Mouse (Mus musculus) spleen, adult 2 months (tissue): ENCODE results near the gene Arel1. TPM values are rescaled to one million over a fixed set of nuclear protein-coding genes. Genes with fewer than 3 reads are reported as not detected.

Experiments used
- DNase-seq, 2 experiments: peaks; one replicate each; pipeline versions ENCODE4 v3.0.0 to v3.0.0-alpha.2; 2012 to 2021; ENCODE audit warnings: low spot score in 2 of 2, low read depth in 1 of 2
- H3K27ac ChIP-seq: fragments of 200-500 bp; 2 replicates; pipeline ENCODE4 v1.5.1; 2012; ENCODE audit warnings: low read length, inconsistent platforms; ENCODE audit not compliant: insufficient read depth
- H3K27me3 ChIP-seq: fragments of 200-500 bp; 2 replicates; pipeline ENCODE4 v1.6.1; 2012; ENCODE audit warnings: mild to moderate bottlenecking, moderate library complexity, low read length, inconsistent platforms; ENCODE audit not compliant: control insufficient read depth, insufficient read depth
- H3K36me3 ChIP-seq: fragments of 200-500 bp; 2 replicates; pipeline ENCODE4 v1.6.1; 2012; ENCODE audit warnings: mild to moderate bottlenecking, low read length, inconsistent platforms; ENCODE audit not compliant: control insufficient read depth, insufficient read depth
- H3K4me1 ChIP-seq: fragments of 200-500 bp; 2 replicates; pipeline ENCODE4 v1.6.1; 2011; ENCODE audit warnings: inconsistent platforms; ENCODE audit not compliant: control insufficient read depth, insufficient read depth, insufficient read length
- H3K4me3 ChIP-seq: fragments of 200-500 bp; 2 replicates; pipeline ENCODE4 v1.5.1; 2011; ENCODE audit warnings: mild to moderate bottlenecking, inconsistent platforms; ENCODE audit not compliant: insufficient read depth, insufficient read length; ENCODE audit errors: extremely low read depth
- CTCF ChIP-seq: fragments of 200-500 bp; IDR thresholded peaks from 2 replicates; pipeline ENCODE4 v1.5.1; 2011; ENCODE audit warnings: mild to moderate bottlenecking, inconsistent platforms; ENCODE audit not compliant: insufficient read depth, insufficient read length, insufficient replicate concordance; ENCODE audit errors: extremely low read depth
- POLR2A ChIP-seq: fragments of 200-500 bp; IDR thresholded peaks from 2 replicates; pipeline ENCODE4 v1.6.1; 2011; ENCODE audit warnings: low read depth, low read length, inconsistent platforms
- WGBS: fragments of 180-500 bp; shearing (Covaris S2); methylation state at CpG from one replicate; pipeline ENCODE4 v1.1.7; 2018; 5-methylcytosine and 5-hydroxymethylcytosine counted together
- polyA plus RNA-seq: library from polyadenylated mRNA; depleted of rRNA; stranded (reverse); fragments of >200 nt; gene quantifications from 2 replicates; pipeline ENCODE4 v1.2.3, GENCODE M21; 2012

The Arel1 gene
- polyA plus RNA-seq, 1 experiment, result 24.6 TPM

DNA sequence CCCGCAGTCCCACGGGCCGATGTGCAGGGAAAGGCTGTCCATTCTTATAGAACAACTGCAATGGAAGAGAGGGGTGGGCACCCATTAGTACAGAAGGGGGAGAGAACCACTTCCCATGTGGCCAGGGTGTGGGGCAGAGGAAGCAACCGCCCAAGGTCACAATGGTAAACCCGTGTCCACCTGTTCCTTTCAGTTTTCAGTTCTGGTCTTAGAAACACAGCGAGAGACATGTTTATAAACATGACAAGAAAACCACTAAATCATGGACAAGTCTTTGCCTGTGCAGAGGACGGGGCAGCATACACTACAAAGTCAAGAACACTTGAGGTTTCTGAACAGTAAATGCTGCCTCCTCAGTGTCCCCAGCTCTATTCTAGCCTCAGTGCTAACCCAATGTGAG lies 30.4 kb downstream of the Arel1 start:
- Histone ChIP-seq H3K4me1 (no peaks in the 10 kb centered on the region), H3K36me3 (peaks cover 27% of the 10 kb centered on the region), H3K4me3 (no peak overlapping the region), H3K27me3 (no peaks in the 10 kb centered on the region), H3K27ac (no peak overlapping the region)
- no peak for TF ChIP-seq POLR2A
- no peak for TF ChIP-seq CTCF
- 88% methylated on average over 7 of the region's 7 CpGs for WGBS
- no peak for DNase-seq

DNA sequence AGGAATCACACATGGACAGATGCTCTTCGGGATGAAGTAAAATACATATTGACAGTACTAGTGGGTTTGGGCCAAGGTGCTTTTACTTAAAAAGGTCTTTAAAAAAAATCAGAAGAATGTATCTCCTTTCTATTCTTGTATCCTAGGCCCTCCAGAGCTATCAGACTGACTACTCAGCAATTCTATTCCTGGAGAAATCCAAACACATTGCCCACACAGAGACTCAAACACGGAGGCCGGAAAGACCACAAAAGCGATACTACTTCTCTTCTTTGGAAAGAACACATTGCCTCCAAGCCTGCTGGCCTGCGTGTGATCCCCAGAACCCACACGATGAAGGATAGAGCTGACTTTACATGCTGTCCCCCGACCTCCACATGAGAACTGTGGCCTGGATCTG lies 31.6 kb downstream of the Arel1 start:
- DNase-seq, result no peak
- no peak overlapping the region for H3K4me3 ChIP-seq
- no peak for TF ChIP-seq CTCF
- TF ChIP-seq POLR2A, result no peak
- H3K27ac ChIP-seq, result no peak overlapping the region
- peaks cover 35% of the 10 kb centered on the region for H3K36me3 ChIP-seq
- 95% methylated on average over 7 of the region's 7 CpGs for WGBS
- no peaks in the 10 kb centered on the region for H3K27me3 ChIP-seq
- no peaks in the 10 kb centered on the region for H3K4me1 ChIP-seq

DNA sequence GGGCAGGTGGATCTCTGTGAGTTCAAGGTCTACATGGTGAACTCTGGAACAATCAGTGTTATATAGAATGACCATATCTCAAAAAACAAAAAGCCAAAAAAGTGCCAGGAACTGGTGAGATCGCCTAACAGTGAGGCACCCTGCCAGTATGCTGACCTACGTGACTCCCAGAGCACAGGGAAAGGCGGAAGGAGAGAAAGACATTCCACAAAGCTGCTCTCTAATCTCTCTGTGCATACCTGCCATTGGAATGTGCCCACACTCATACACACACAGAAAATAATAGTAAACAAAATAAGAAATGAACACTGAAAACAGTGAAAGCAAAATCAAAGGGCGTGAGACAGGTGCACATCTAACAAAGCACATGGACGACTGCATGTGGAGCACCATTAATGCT lies 35.4 kb downstream of the Arel1 start:
- no peak for TF ChIP-seq CTCF
- no peak for TF ChIP-seq POLR2A
- no peaks in the 10 kb centered on the region for H3K27me3 ChIP-seq
- DNase-seq, result no peak
- H3K36me3 ChIP-seq, result peaks cover 44% of the 10 kb centered on the region
- 93% methylated on average over 5 of the region's 5 CpGs for WGBS
- no peak overlapping the region for H3K4me3 ChIP-seq
- no peak overlapping the region for H3K27ac ChIP-seq
- no peaks in the 10 kb centered on the region for H3K4me1 ChIP-seq

DNA sequence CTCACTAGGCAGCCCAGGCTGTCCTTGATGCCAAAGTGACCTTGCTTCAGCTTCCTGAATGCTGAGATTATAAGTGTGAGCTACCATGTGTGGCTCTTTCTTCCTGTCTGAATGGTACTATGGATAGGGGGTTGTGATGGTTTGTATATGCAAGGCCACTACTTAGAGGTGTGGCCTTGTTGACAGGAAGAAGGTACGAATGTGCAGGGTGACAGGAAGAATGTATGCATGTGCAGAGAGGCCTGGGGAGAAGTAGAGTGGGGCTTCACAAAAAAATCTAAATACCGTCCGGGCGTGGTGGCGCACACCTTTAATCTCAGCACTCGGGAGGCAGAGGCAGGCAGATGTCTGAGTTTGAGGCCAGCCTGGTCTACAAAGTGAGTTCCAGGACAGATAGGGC lies 38.5 kb downstream of the Arel1 start:
- TF ChIP-seq POLR2A (no peak), CTCF (no peak)
- no peak overlapping the region for H3K4me3 ChIP-seq
- no peak overlapping the region for H3K27ac ChIP-seq
- 88% methylated on average over 6 of the region's 6 CpGs for WGBS
- no peaks in the 10 kb centered on the region for H3K27me3 ChIP-seq
- DNase-seq, result no peak
- H3K36me3 ChIP-seq, result peaks cover 45% of the 10 kb centered on the region
- no peaks in the 10 kb centered on the region for H3K4me1 ChIP-seq

DNA sequence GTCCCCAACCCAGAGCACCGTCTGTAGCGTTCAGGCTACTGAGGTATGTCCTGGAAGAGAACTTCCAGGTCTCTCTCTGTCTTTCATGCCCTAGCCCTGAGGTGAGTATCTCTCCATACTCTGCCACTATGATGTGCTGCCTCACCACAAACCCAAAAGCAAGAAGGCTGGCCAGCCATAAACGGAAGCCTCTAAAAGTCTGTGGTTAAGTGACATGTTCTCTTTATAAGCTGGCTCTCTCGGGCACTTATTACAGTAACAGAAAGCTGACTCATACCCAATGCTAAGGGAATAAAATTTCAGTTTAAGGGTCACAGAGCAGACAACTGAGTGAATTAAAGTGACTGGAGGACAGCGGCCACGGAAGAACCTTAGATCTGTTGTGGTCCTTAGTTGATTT lies 44.2 kb downstream of the Arel1 start:
- TF ChIP-seq CTCF (no peak), POLR2A (no peak)
- Histone ChIP-seq H3K4me3 (no peak overlapping the region), H3K36me3 (peaks cover 47% of the 10 kb centered on the region), H3K27me3 (no peaks in the 10 kb centered on the region), H3K27ac (no peak overlapping the region), H3K4me1 (no peaks in the 10 kb centered on the region)
- 70% methylated on average over 6 of the region's 6 CpGs for WGBS
- no peak for DNase-seq

DNA sequence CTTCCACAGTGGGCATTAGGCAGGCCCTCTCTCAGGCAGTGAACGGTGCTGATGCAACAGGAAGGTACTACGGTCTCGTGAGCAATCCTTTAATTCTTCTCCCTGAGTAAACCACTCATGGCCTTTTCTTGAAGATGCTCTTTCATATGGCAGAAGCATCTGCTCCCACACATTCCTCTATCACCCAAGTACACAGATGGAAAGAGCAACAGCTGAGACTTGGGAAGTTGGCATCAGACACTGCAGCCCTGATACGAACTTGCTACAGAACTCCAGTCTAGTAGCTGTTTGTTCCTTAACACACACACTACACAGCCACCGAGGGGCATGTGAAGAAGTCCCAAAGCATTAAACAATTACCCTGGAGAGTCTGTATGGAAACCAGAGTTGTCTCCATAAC lies 46.4 kb downstream of the Arel1 start:
- no peak for TF ChIP-seq CTCF
- TF ChIP-seq POLR2A, result no peak
- 86% methylated on average over 5 of the region's 5 CpGs for WGBS
- no peak for DNase-seq
- no peaks in the 10 kb centered on the region for H3K4me1 ChIP-seq
- H3K27me3 ChIP-seq, result no peaks in the 10 kb centered on the region
- no peak overlapping the region for H3K27ac ChIP-seq
- no peak overlapping the region for H3K4me3 ChIP-seq
- peaks cover 48% of the 10 kb centered on the region for H3K36me3 ChIP-seq

DNA sequence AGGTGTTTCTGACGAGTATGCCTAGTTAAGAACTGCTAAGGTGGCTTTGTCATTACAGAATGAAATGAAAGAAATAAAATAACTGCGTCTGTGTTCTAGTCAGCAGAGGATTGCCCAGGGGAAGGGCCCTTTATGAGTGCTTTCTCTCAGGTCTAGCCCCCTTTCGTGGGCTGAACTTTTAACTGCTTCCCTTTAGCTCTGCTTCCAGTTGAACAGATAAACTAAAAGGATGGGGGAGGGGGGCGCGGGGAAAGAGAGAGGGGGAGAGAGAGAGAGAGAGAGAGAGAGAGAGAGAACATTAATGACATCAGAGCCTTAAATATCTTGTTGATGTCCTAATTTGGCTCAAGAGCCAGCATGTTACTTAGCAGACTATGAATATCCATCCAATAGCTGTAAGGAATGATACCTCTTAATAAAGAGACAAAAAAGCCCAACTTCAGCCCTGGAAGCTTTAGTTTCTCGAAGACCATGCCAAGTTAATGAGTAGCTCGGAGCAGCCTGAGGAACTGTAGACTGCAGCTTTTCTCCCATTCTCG lies 48.8 kb downstream of the Arel1 start:
- 90% methylated on average over 8 of the region's 8 CpGs for WGBS
- no peak overlapping the region for H3K27ac ChIP-seq
- H3K36me3 ChIP-seq, result peaks cover 46% of the 10 kb centered on the region

More for the DNA sequence above, 48.8 kb downstream of the Arel1 start:
- DNase-seq, result no peak
- H3K27me3 ChIP-seq, result no peaks in the 10 kb centered on the region
- TF ChIP-seq CTCF, result no peak
- no peak for TF ChIP-seq POLR2A
- no peak overlapping the region for H3K4me3 ChIP-seq
- H3K4me1 ChIP-seq, result no peaks in the 10 kb centered on the region
